Mouse (Mus musculus) kidney, adult 2 months (tissue): Measurements from ENCODE around the gene Fmnl1.
"Not testable (repeated sequence)": the region's sequence is repeated elsewhere in the genome, so short reads cannot be mapped to it uniquely, and the experiment has no call there.

Experiments
- CTCF ChIP-seq: fragments of 200-500 bp; conservative IDR thresholded peaks from 2 replicates; pipeline ENCODE4 v1.5.1; 2011; ENCODE audit warnings: low read depth, mild to moderate bottlenecking, control low read depth, low read length, moderate library complexity, mixed read lengths; ENCODE audit not compliant: insufficient read depth, insufficient read length
- POLR2A ChIP-seq: fragments of 200-500 bp; IDR thresholded peaks from one replicate; pipeline ENCODE4 v1.6.1; 2011; ENCODE audit warnings: low read depth, low read length, control low read depth

DNA sequence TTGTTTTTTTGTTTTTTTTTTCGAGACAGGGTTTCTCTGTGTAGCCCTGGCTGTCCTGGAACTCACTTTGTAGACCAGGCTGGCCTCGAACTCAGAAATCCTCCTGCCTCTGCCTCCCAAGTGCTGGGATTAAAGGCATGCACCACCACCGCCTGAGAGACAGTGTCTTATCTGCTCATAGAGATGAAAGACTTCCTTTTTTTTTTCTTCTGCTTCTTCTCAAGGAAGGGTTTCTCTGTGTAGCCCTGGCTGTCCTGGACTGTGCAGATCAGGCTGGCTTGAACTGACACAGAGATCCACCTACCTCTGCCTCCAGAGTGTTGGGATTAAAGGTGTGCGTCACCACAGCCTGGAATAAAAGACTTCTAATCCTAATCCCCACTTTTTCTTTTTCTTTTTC lies 51.8 kb downstream of the Fmnl1 start:
- not testable (repeated sequence) for TF ChIP-seq POLR2A, CTCF
